Mouse (Mus musculus) gastrocnemius, postnatal 25 days (tissue): Measurements from ENCODE around the gene Cgref1. TPM values are rescaled to one million over a fixed set of nuclear protein-coding genes. Genes with fewer than 3 reads are reported as not detected.
A peak's percentile ranks its signal among the peaks of the same experiment; 100 is the strongest.

ENCODE experiments used
- DNase-seq: peaks from one replicate; pipeline ENCODE4 v3.0.0; 2022
- long read RNA-seq, 2 experiments: library from polyadenylated mRNA; stranded (forward); transcript quantifications; one replicate each; pipeline ENCODE4 v2.0.0; 2021
- total RNA-seq, 2 experiments: library from RNA; stranded (reverse); gene quantifications; 1 replicate in 1 of 2; 2 replicates in 1 of 2; pipeline ENCODE4 v1.2.3; 2021

Gene Cgref1
- total RNA-seq = 1 to 10 TPM; 3.4 to 4.3 TPM
- long read RNA-seq, experiment 1, transcript Cgref1-201 (6 exons, 1,442 nt) = major isoform, 6 of 6 reads
- long read RNA-seq, experiment 1, partial matches to known transcripts = 0 of 6 reads
- long read RNA-seq, experiment 1, other reads (novel, unspliced or antisense) = 0 of 6 reads
- long read RNA-seq, experiment 2, transcript Cgref1-201 (6 exons, 1,442 nt) = major isoform, 5 of 9 reads
- long read RNA-seq, experiment 2, partial matches to known transcripts = 4 of 9 reads
- long read RNA-seq, experiment 2, other reads (novel, unspliced or antisense) = 0 of 9 reads

GRCm38 (mm10) chr5:30944956-30945781 lies at the start of gene Cgref1:
TSS of gene Cgref1 (minus strand) at chr5:30945591.
- peak; percentile 61 for DNase-seq

- DNase-seq = no peak
Observed at GRCm38 (mm10) chr5:30994074-30994473, 48.7 kb upstream of the Cgref1 start.

- DNase-seq = no peak
Observed at GRCm38 (mm10) chr5:30992980-30993676, 47.7 kb upstream of the Cgref1 start.

GRCm38 (mm10) chr5:30982357-30982756 lies 37.0 kb upstream of the Cgref1 start:
- no peak for DNase-seq

GRCm38 (mm10) chr5:30974870-30975656 lies 29.7 kb upstream of the Cgref1 start:
- peak; percentile 90 for DNase-seq

GRCm38 (mm10) chr5:30969440-30969839 lies 24.0 kb upstream of the Cgref1 start:
- no peak for DNase-seq

- peak; percentile 60 for DNase-seq
Observed at GRCm38 (mm10) chr5:30968416-30968815, 23.0 kb upstream of the Cgref1 start, which contains the start of gene Tcf23. TSS of gene Tcf23 (plus strand) at chr5:30968662.

- DNase-seq = no peak
Observed at GRCm38 (mm10) chr5:30966189-30966588, 20.8 kb upstream of the Cgref1 start.

- no peak for DNase-seq
Observed at GRCm38 (mm10) chr5:30963916-30964315, 18.5 kb upstream of the Cgref1 start.

GRCm38 (mm10) chr5:30961545-30962505 lies 16.4 kb upstream of the Cgref1 start:
- DNase-seq = no peak

- no peak for DNase-seq
Observed at GRCm38 (mm10) chr5:30960814-30961213, 15.4 kb upstream of the Cgref1 start.

- DNase-seq = peak; percentile 98
Observed at GRCm38 (mm10) chr5:30959966-30960501, 14.6 kb upstream of the Cgref1 start, which contains the start of gene Preb. TSS of gene Preb (minus strand) at chr5:30960361.

GRCm38 (mm10) chr5:30959198-30959854 lies 13.9 kb upstream of the Cgref1 start:
- no peak for DNase-seq

GRCm38 (mm10) chr5:30957891-30958290 lies 12.5 kb upstream of the Cgref1 start:
- no peak for DNase-seq

- DNase-seq = no peak
Observed at GRCm38 (mm10) chr5:30955751-30956150, 10.4 kb upstream of the Cgref1 start.

GRCm38 (mm10) chr5:30954556-30954955 lies 9.2 kb upstream of the Cgref1 start:
- no peak for DNase-seq

GRCm38 (mm10) chr5:30954065-30954464 lies 8.7 kb upstream of the Cgref1 start:
- no peak for DNase-seq

GRCm38 (mm10) chr5:30952551-30952950 lies 7.2 kb upstream of the Cgref1 start:
- no peak for DNase-seq

GRCm38 (mm10) chr5:30951706-30952105 lies 6.3 kb upstream of the Cgref1 start:
- no peak for DNase-seq

GRCm38 (mm10) chr5:30950922-30951321 lies 5.5 kb upstream of the Cgref1 start:
- DNase-seq = no peak
